Mouse (Mus musculus) embryonic stem cell, embryonic (primary cell): ENCODE measurements around the gene Dock6.

Experiments used
- CTCF ChIA-PET, 4 experiments: fragments of 300-600 bp in 2 of 4; fragments of 350-600 bp in 2 of 4; sonication (Branson Sonifier 250); formaldehyde crosslinking; loops; one replicate each; lab custom pipeline; 2022; ENCODE audit warnings: inconsistent platforms in 2 of 4; lab: Charles Lee
- POLR2A ChIA-PET, 4 experiments: fragments of 300-600 bp in 2 of 4; fragments of 350-600 bp in 2 of 4; sonication (Branson Sonifier 250); formaldehyde crosslinking; loops; one replicate each; lab custom pipeline; 2022; ENCODE audit warnings: antibody characterized with exemption in 4 of 4, inconsistent platforms in 1 of 4; lab: Charles Lee

The Dock6 gene

DNA sequence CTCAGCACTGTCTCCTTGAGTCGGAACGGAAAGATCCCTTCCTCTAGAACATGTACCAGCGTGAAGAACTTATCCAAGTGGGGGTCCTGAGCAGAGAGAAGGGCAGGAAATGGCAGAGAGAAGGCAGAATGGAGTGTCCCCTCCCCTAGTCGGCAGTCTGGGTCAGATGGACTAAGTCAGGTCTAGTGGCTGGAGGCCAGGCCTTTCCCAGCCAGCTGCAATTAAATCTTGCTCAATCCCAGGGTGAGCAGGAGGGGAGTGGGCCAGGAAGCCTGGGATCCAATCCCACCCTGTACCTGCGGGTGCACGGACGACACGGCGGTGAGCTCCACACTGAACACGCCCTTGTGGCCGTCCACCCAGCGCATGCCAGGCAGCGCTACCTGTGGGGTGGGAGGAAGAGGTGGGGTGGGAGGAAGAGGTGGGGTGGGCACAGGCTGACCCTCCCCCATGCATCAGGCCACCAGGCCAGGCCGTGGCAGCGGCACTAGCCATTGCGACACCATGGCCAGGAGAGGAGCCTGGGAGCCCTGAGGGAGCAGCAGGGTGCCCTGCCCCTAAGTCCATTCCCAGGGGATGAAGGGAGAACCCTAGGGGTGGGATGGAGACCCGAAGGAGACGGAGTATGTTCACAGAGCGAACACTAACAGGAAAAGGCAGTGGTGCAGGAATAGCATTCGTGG lies 20.7 kb downstream of the Dock6 start:
- CTCF ChIA-PET: interaction anchor here in 1 of 4 experiments (0.6 kb wide), 1 partner anchor 60 kb away, joined by 3 read pairs; no protein-coding TSS in a partner anchor
- POLR2A ChIA-PET: interaction anchor here in 3 of 4 experiments (0.6 to 5.0 kb wide), 14 partner anchors 7 to 592 kb away, joined by 3 to 41 read pairs (median 4); partner anchors contain the start of genes Keap1 (in 1 of the 3) and Ldlr (in 1 of the 3)

- ChIA-PET POLR2A (interaction anchor here in 3 of 4 experiments (0.5 to 2.5 kb wide), 7 partner anchors 9 to 285 kb away, joined by 3 to 7 read pairs (median 4); no protein-coding TSS in a partner anchor), CTCF (no interaction called here)
Observed at GRCm38 (mm10) chr9:21830936-21831335, 21.5 kb downstream of the Dock6 start.

DNA sequence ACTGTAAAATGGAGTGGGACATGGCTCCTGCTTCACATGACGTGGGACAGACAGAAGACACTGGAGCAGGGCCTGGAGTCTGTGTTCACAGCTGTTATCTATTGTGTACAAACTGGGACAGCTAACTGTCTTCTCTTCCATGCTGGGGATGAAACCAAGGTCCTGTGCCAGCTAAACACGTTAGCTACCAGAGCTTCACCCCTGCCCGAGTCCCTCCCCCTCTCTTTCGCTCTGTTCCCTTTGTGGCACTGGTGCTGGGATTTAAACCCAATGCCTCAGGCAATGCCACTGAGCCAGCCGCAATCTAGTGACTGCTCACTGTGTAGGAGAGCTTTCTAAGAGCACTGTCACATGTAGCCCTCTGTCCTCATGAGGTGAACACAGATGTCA lies 22.0 kb downstream of the Dock6 start:
- ChIA-PET POLR2A (interaction anchor here in 2 of 4 experiments (0.5 to 1.7 kb wide), 3 partner anchors 9 to 19 kb away, joined by 3 to 7 read pairs (median 4); no protein-coding TSS in a partner anchor), CTCF (no interaction called here)

- CTCF ChIA-PET: no interaction called here
- POLR2A ChIA-PET: interaction anchor here in 2 of 4 experiments (0.6 to 1.7 kb wide), 4 partner anchors 9 to 90 kb away, joined by 3 to 7 read pairs (median 3); no protein-coding TSS in a partner anchor
Observed at GRCm38 (mm10) chr9:21829834-21830460, 22.5 kb downstream of the Dock6 start.

GRCm38 (mm10) chr9:21824366-21824765 lies 28.1 kb downstream of the Dock6 start:
- CTCF ChIA-PET: interaction anchor here (0.5 to 1.9 kb wide), 13 partner anchors 10 to 222 kb away, joined by 3 to 9 read pairs (median 4); partner anchors contain the start of gene Spc24 (in 1 of the 4)
- POLR2A ChIA-PET: interaction anchor here (0.5 to 5.4 kb wide), 50 partner anchors 8 to 548 kb away, joined by 3 to 41 read pairs (median 4); partner anchors contain the start of genes Angptl8 (in 3 of the 4), Kank2 (in 3 of the 4), Ldlr (in 2 of the 4) and Ccdc159 (in 1 of the 4)

- ChIA-PET POLR2A (interaction anchor here (0.5 to 5.4 kb wide), 44 partner anchors 9 to 549 kb away, joined by 3 to 41 read pairs (median 4); partner anchors contain the start of genes Angptl8 (in 3 of the 4), Kank2 (in 3 of the 4) and Ldlr (in 2 of the 4)), CTCF (interaction anchor here (0.5 to 1.9 kb wide), 13 partner anchors 9 to 222 kb away, joined by 3 to 9 read pairs (median 4); partner anchors contain the start of gene Spc24 (in 1 of the 4))
Observed at GRCm38 (mm10) chr9:21823957-21824356, 28.5 kb downstream of the Dock6 start.

GRCm38 (mm10) chr9:21822686-21823085 lies 29.7 kb downstream of the Dock6 start:
- ChIA-PET CTCF (interaction anchor here in 2 of 4 experiments (0.7 to 1.3 kb wide), 3 partner anchors 11 to 54 kb away, joined by 3 to 6 read pairs (median 3); no protein-coding TSS in a partner anchor), POLR2A (interaction anchor here in 3 of 4 experiments (0.7 to 5.4 kb wide), 7 partner anchors 12 to 183 kb away, joined by 3 to 41 read pairs (median 5); partner anchors contain the start of gene Angptl8 (in 2 of the 3))

- ChIA-PET CTCF (interaction anchor here in 2 of 4 experiments (0.6 to 1.7 kb wide), 3 partner anchors 16 to 1367 kb away, joined by 3 to 6 read pairs (median 4); no protein-coding TSS in a partner anchor), POLR2A (interaction anchor here in 3 of 4 experiments (0.6 to 1.3 kb wide), 8 partner anchors 15 to 274 kb away, joined by 3 to 6 read pairs (median 3); partner anchors contain the start of gene Spc24 (in 1 of the 3))
Observed at GRCm38 (mm10) chr9:21820183-21820582, 32.3 kb downstream of the Dock6 start.

DNA sequence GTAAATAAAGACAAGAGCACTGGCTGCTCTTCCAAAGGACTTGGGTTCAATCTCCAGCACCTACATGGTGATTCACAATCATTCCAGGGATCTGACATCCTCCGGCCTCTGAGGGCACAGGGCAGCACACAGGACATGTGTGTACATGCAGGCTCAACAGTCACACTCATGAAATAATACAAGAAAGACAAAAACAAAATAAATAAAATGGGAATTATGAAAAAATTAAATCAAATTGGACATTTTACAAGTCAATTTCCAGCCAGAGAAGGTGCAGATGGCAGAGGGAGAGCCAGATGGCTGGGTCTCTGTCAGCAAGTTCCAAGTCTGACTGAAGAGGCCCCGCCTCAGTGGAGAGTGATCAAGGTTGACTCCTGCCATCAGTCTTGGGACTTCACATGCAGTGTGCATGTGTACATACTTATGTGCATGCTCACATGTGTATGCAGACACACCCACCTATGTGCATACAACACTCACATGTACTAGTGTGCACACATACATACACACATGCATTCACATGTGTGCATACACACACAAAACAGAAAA lies 33.2 kb downstream of the Dock6 start:
- ChIA-PET CTCF (interaction anchor here in 1 of 4 experiments (1.5 kb wide), 1 partner anchor 15 kb away, joined by 3 read pairs; no protein-coding TSS in a partner anchor), POLR2A (interaction anchor here in 2 of 4 experiments (1.0 to 1.7 kb wide), 4 partner anchors 9 to 96 kb away, joined by 3 to 4 read pairs (median 4); partner anchors contain the start of gene Ldlr (in 1 of the 2))

- ChIA-PET POLR2A (interaction anchor here in 2 of 4 experiments (1.0 to 1.7 kb wide), 5 partner anchors 10 to 95 kb away, joined by 3 to 4 read pairs (median 4); partner anchors contain the start of gene Ldlr (in 1 of the 2)), CTCF (interaction anchor here in 2 of 4 experiments (0.7 to 1.5 kb wide), 2 partner anchors 14 to 196 kb away, joined by 3 read pairs; no protein-coding TSS in a partner anchor)
Observed at GRCm38 (mm10) chr9:21818561-21818960, 33.9 kb downstream of the Dock6 start.

DNA sequence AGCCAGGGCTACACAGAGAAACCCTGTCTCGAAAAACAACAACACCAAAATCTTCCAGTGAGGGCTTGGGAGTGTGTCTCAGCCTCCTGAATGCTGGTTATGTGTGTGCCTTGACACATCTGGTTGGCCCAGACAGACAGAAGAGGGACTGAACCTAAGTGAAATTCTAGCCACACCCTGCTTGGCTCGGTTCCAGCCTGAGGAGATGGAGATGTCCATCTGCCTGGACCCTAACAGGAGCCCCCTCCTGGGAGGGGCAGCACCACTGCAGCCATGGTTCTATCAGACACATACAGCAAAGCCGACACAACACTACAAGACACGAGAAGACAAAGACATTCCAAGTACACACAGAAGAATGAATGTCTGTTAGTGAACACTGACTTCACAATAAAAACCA lies 34.3 kb downstream of the Dock6 start:
- POLR2A ChIA-PET: interaction anchor here in 2 of 4 experiments (1.1 to 1.7 kb wide), 5 partner anchors 10 to 94 kb away, joined by 3 to 4 read pairs (median 4); partner anchors contain the start of gene Ldlr (in 1 of the 2)
- CTCF ChIA-PET: interaction anchor here in 2 of 4 experiments (0.7 to 1.5 kb wide), 2 partner anchors 14 to 195 kb away, joined by 3 read pairs; no protein-coding TSS in a partner anchor

- POLR2A ChIA-PET: interaction anchor here (0.6 to 2.2 kb wide), 14 partner anchors 8 to 93 kb away, joined by 3 to 7 read pairs (median 4); no protein-coding TSS in a partner anchor
Observed at GRCm38 (mm10) chr9:21816716-21817305, 35.6 kb downstream of the Dock6 start.

GRCm38 (mm10) chr9:21811170-21811569 lies 41.3 kb downstream of the Dock6 start:
- ChIA-PET CTCF (interaction anchor here (0.6 to 1.5 kb wide), 18 partner anchors 12 to 781 kb away, joined by 3 to 11 read pairs (median 4); partner anchors contain the start of genes Kank2 (in 1 of the 4) and Spc24 (in 1 of the 4)), POLR2A (interaction anchor here (0.5 to 2.0 kb wide), 32 partner anchors 8 to 531 kb away, joined by 3 to 12 read pairs (median 3); partner anchors contain the start of genes Angptl8 (in 1 of the 4), Kank2 (in 1 of the 4) and Ldlr (in 1 of the 4))

More at GRCm38 (mm10) chr9:21816716-21817305, 35.6 kb downstream of the Dock6 start:
- CTCF ChIA-PET: interaction anchor here in 1 of 4 experiments (0.6 kb wide), 2 partner anchors 12 to 51 kb away, joined by 3 read pairs; no protein-coding TSS in a partner anchor

GRCm38 (mm10) chr9:21808561-21808960 lies 43.9 kb downstream of the Dock6 start:
- CTCF ChIA-PET: no interaction called here
- POLR2A ChIA-PET: interaction anchor here in 2 of 4 experiments (7.1 to 49.8 kb wide), 2 partner anchors 20 to 45 kb away, joined by 94 to 1056 read pairs; partner anchors contain the start of gene Spc24 (in 1 of the 2)

DNA sequence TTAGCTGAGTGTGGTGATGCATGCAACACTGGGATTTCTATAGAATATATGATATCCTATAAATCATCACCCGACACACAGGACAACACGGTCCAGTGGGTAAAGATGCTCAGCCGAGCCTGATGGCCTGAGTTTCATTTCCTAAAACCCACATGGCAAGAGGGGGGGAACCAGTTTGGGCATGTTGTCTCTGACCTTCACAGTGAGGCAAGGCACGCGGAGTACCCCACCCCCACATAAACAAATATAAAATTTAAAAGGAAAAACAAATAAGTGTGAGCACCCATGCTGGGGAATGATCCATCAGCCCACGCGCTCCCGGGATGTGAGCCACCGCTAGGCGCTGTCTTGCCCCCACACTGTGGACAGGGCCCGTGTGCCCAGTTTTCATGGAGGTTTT lies 45.5 kb downstream of the Dock6 start:
- ChIA-PET CTCF (no interaction called here), POLR2A (interaction anchor here in 2 of 4 experiments (1.0 to 49.8 kb wide), 9 partner anchors 9 to 81 kb away, joined by 3 to 1056 read pairs (median 4); partner anchors contain the start of genes Kank2 (in 2 of the 2) and Spc24 (in 2 of the 2))

- ChIA-PET CTCF (interaction anchor here in 2 of 4 experiments (0.7 to 3.3 kb wide), 9 partner anchors 12 to 260 kb away, joined by 3 to 35 read pairs (median 3); partner anchors contain the start of genes Carm1 (in 1 of the 2) and Spc24 (in 1 of the 2)), POLR2A (interaction anchor here in 3 of 4 experiments (0.6 to 49.8 kb wide), 15 partner anchors 8 to 83 kb away, joined by 3 to 1056 read pairs (median 4); partner anchors contain the start of genes Kank2 (in 2 of the 3), Spc24 (in 2 of the 3) and Ldlr (in 1 of the 3))
Observed at GRCm38 (mm10) chr9:21806363-21806762, 46.1 kb downstream of the Dock6 start.
